Mouse (Mus musculus): Measurements from ENCODE around the gene Apoe. TPM values are rescaled to one million over a fixed set of nuclear protein-coding genes. Genes with fewer than 3 reads are reported as not detected.
"Not testable (repeated sequence)": the region's sequence is repeated elsewhere in the genome, so short reads cannot be mapped to it uniquely, and the experiment has no call there.

The Apoe gene
- polyA plus RNA-seq, 1 experiment from 2014 or later: 1,470 TPM

DNA sequence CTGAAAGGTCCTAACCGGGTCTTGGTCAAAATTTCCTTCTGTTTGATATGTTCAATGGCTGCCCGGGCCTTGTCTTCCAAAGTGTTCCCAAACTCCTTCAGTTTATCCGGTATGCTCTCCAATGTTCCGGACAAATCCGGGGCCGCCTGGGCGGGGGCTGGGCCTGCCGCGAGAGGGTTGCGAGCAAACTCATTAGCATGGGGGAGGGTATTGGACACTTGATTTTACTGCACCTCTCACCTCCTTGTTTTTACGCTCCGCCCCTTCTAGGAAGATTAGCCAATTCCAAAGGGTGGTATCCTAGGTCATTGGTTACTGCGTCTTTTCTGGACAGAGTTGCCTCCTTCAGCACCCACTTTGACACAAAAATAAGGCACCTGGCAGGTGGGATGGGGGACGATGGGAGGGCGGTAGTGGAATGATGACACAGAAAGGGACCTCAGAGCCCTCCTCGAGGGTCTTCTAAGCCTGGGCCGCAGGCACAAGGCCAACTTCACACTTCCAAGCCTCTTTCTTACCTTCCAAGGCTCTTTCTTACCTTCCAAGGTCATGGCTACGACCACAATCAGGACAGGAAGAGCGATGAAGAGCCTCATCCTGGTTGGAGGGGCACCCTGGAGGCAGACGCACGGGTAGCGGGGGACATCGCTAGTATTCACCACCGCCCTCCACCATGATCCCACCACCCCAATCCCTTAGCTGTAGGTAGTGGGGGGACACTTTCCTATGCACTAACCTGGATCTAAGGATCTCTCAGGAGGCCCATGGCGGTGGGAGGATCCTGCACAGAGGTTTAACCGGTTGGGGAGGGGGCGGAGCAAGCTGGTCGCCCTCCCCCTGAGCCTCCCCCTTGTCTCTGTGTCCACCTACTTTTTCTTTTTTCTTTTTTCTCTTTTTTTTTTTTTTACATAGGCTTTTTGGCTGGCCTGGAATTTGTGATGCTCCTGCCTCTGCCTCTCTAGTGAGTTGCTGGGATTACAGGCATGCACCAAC lies 6.8 kb downstream of the Apoe start, which contains the start of gene Apoc1:
Apoc1 (minus strand) TSS at position 788 of the 993 bp plus-strand sequence.
- ATAC-seq (replicated peaks; ENCODE audit: low FRiP score): no peak; the same call in 1 of the 2 replicates

DNA sequence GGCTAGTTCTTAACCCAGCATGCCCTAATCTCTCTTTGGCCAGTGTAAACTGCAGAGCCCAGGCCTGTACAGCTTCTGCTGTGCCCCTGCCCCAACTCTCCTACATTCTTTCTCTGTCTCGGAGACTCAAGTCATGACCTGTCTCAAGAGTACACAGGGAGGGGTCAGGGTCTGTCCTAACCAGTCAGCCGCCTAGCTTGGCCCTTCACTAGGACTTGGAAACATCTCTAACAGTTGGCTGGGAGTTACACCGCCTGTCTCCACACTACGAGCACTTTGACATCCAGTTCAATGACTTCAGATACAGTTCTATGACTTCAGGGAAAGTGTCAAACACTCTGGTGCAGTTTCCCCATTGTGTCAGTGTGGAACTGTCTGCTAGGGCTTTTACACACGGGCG lies 7.6 kb downstream of the Apoe start:
- Histone ChIP-seq H3K27me3 (replicated peaks; ENCODE audit: control insufficient read depth, insufficient read depth, low read length) (no peaks in the 10 kb centered on the region), H3K27ac (ENCODE audit: low read depth, low read length) (peak overlapping the region; percentile 33; the same call in 1 of the 2 replicates), H3K4me3 (ENCODE audit: low read depth, low read length) (peak overlapping the region; percentile 16; the same call in 1 of the 2 replicates), H3K9ac (ENCODE audit: low read depth, low read length) (no peak overlapping the region), H3K36me3 (ENCODE audit: control insufficient read depth, insufficient read depth, low read length) (peaks cover 4% of the 10 kb centered on the region; the same call in 1 of the 2 replicates), H3K9me3 (ENCODE audit: control insufficient read depth, low read length) (no peaks in the 10 kb centered on the region), H3K4me1 (replicated peaks; ENCODE audit: control insufficient read depth, insufficient read depth, low read length) (peaks cover 34% of the 10 kb centered on the region), H3K4me2 (peak overlapping the region; percentile 45)
- DNase-seq (ENCODE audit: low spot score): no peak
- no peak for ATAC-seq (replicated peaks; ENCODE audit: low FRiP score)
- WGBS: 64% methylated on average over 6 of the region's 6 CpGs

More for the DNA sequence above, 6.8 kb downstream of the Apoe start, which contains the start of gene Apoc1:
- H3K4me2 ChIP-seq: peak within 1 kb of the TSS; percentile 45
- no peak for DNase-seq (ENCODE audit: low spot score)
- H3K36me3 ChIP-seq (ENCODE audit: control insufficient read depth, insufficient read depth, low read length): peaks cover 10% of the 10 kb centered on the region
- H3K4me3 ChIP-seq (ENCODE audit: low read depth, low read length): peak within 1 kb of the TSS; percentile 16
- H3K27me3 ChIP-seq (replicated peaks; ENCODE audit: control insufficient read depth, insufficient read depth, low read length): no peaks in the 10 kb centered on the region
- H3K4me1 ChIP-seq (replicated peaks; ENCODE audit: control insufficient read depth, insufficient read depth, low read length): peaks cover 41% of the 10 kb centered on the region
- WGBS: 46% methylated on average over 28 of the region's 28 CpGs
- peak within 1 kb of the TSS; percentile 95 for H3K27ac ChIP-seq (ENCODE audit: low read depth, low read length)
- peak within 1 kb of the TSS; percentile 10 for H3K9ac ChIP-seq (ENCODE audit: low read depth, low read length)
- no peaks in the 10 kb centered on the region for H3K9me3 ChIP-seq (ENCODE audit: control insufficient read depth, low read length)

DNA sequence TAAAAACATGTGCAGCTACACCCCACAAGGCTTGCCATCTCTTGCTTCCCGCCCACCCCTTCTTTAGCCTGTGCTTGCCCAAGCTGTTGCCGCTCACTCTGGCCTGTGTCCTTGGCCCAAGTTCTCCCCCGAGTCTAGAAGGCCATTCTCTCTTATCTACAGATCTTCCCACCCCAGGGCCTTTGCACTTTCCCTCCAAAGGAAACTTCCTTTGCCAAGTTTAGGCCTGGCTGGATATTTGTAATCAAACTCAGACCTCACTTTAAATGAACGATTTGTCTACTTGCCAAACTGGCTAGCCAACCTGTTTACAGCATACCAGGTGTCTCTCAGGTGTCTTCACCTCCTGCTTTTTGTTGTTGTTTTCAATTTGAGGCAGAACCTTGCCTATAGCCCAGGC lies 8.1 kb downstream of the Apoe start:
- DNase-seq (ENCODE audit: low spot score) (no peak), ATAC-seq (replicated peaks; ENCODE audit: low FRiP score) (no peak)
- Histone ChIP-seq H3K9ac (ENCODE audit: low read depth, low read length) (no peak overlapping the region), H3K27ac (ENCODE audit: low read depth, low read length) (no peak overlapping the region), H3K27me3 (replicated peaks; ENCODE audit: control insufficient read depth, insufficient read depth, low read length) (no peaks in the 10 kb centered on the region), H3K4me1 (replicated peaks; ENCODE audit: control insufficient read depth, insufficient read depth, low read length) (peaks cover 31% of the 10 kb centered on the region), H3K9me3 (ENCODE audit: control insufficient read depth, low read length) (no peaks in the 10 kb centered on the region), H3K36me3 (ENCODE audit: control insufficient read depth, insufficient read depth, low read length) (no peaks in the 10 kb centered on the region; the same call in 1 of the 2 replicates), H3K4me2 (no peak overlapping the region), H3K4me3 (ENCODE audit: low read depth, low read length) (no peak overlapping the region)
- WGBS: 80% methylated on average over 4 of the region's 4 CpGs

DNA sequence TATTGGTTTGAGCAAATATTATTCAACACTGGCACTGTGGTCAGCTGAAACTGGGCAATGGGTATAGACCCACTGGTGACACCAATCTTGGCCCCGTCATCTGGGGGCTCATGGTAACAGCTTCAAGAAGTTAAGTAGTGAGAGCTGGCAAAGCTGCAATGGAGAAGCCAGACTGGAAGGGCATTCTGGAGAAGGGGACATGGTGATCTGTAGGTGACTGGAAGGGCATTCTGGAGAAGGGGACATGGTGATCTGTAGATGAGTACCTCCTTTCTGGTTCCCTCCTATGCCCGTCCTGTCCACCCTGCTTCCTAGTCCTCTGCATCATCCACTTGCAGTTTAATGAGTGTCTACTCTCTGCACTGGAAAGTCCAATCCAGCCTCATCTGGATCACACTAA lies 10.4 kb downstream of the Apoe start:
- DNase-seq (ENCODE audit: low spot score): no peak
- no peak for ATAC-seq (replicated peaks; ENCODE audit: low FRiP score)
- peaks cover 12% of the 10 kb centered on the region for H3K4me1 ChIP-seq (replicated peaks; ENCODE audit: control insufficient read depth, insufficient read depth, low read length)
- no peaks in the 10 kb centered on the region for H3K9me3 ChIP-seq (ENCODE audit: control insufficient read depth, low read length)
- no peaks in the 10 kb centered on the region for H3K36me3 ChIP-seq (ENCODE audit: control insufficient read depth, insufficient read depth, low read length)
- no peak overlapping the region for H3K27ac ChIP-seq (ENCODE audit: low read depth, low read length)
- H3K27me3 ChIP-seq (replicated peaks; ENCODE audit: control insufficient read depth, insufficient read depth, low read length): no peaks in the 10 kb centered on the region
- H3K4me3 ChIP-seq (ENCODE audit: low read depth, low read length): no peak overlapping the region
- H3K4me2 ChIP-seq: no peak overlapping the region
- no peak overlapping the region for H3K9ac ChIP-seq (ENCODE audit: low read depth, low read length)
- WGBS: 95% methylated on average over 2 of the region's 2 CpGs

DNA sequence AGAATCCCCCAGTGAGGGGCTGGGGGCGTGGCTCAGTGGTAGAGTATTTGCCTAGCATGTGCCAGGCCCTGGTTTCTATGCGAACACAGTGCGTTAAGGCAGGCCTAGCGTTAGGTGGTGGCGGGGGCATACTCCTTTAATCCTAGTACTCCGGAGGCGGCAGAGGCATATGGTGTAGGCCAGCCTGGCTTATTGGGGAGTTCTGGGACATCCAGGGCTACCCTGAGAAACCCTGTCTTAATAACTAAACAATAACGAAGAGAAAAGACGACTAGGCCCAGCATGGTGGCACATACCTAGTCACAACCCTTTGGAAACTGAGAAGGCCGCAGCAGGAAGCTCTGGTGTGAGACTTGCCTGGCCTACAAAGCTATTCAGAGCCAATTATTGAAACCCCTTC lies 10.9 kb downstream of the Apoe start:
- no peak overlapping the region for H3K9ac ChIP-seq (ENCODE audit: low read depth, low read length)
- ATAC-seq (replicated peaks; ENCODE audit: low FRiP score) (no peak), DNase-seq (ENCODE audit: low spot score) (no peak)
- H3K4me1 ChIP-seq (replicated peaks; ENCODE audit: control insufficient read depth, insufficient read depth, low read length): peaks cover 9% of the 10 kb centered on the region
- no peaks in the 10 kb centered on the region for H3K27me3 ChIP-seq (replicated peaks; ENCODE audit: control insufficient read depth, insufficient read depth, low read length)
- H3K27ac ChIP-seq (ENCODE audit: low read depth, low read length): no peak overlapping the region
- 95% methylated on average over 10 of the region's 10 CpGs for WGBS
- H3K4me2 ChIP-seq: no peak overlapping the region
- H3K36me3 ChIP-seq (ENCODE audit: control insufficient read depth, insufficient read depth, low read length): no peaks in the 10 kb centered on the region
- no peaks in the 10 kb centered on the region for H3K9me3 ChIP-seq (ENCODE audit: control insufficient read depth, low read length)
- H3K4me3 ChIP-seq (ENCODE audit: low read depth, low read length): no peak overlapping the region

DNA sequence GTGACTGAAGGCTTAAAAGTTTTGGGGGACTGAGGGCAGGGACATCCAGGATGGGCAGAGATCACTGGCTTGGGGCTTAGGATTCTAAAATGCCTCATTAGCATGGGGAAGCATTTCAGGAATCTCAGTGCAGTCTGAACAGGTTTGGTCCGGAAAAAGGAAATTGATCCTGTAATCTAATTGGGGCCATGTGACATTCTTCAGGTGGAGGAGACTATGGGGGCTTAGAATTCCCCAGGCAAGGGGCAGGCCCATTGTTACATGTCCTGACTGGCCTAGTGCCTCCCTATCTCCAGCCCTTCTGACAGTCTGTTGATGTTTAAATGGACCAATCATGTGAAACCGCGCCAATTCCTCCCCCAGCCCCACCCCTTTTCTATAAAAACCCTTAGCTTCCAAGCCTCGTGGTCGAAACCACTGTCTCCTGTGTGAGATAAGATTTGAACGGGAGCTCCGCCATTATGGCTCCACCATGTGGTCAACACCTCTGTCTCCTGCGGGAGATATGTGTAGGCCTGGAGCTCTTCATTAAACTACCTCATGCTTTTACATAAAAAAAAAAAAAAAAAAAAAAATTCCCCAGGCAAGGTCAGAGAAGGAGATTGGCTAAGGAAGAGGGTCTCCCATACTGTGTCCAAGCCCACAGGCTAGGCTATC lies 11.9 kb downstream of the Apoe start:
- WGBS: 44% methylated on average over 8 of the region's 8 CpGs
- not testable (repeated sequence) for H3K27me3 ChIP-seq (replicated peaks; ENCODE audit: control insufficient read depth, insufficient read depth, low read length); H3K4me1 ChIP-seq (replicated peaks; ENCODE audit: control insufficient read depth, insufficient read depth, low read length); H3K4me3 ChIP-seq (ENCODE audit: low read depth, low read length); H3K4me2 ChIP-seq; DNase-seq (ENCODE audit: low spot score); H3K9me3 ChIP-seq (ENCODE audit: control insufficient read depth, low read length); H3K9ac ChIP-seq (ENCODE audit: low read depth, low read length); H3K36me3 ChIP-seq (ENCODE audit: control insufficient read depth, insufficient read depth, low read length)
- ATAC-seq (replicated peaks; ENCODE audit: low FRiP score): 0 out of 2 replicates have a peak, but pooled peaks have one; percentile 14
- peak overlapping the region; percentile 40 for H3K27ac ChIP-seq (ENCODE audit: low read depth, low read length)

DNA sequence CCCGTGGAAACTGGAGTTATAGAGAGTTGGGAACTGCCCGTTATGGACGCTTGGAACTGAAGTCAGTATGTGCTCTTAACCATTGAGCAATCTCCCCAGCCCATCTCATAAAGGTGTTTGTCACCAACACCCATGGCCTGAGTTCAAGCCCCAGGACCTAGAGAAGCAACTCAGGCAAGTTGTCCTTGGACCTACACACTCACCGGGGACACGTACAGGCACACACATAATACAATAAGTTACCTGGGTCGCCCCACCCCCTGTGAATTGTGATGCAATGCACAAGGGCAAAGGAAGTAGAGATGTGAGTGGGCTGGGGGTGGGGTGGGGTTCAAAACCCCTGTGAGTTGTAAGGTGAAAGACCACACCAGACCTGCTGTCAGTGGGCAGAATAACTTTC lies 12.5 kb downstream of the Apoe start:
- peak; percentile 49 for ATAC-seq (replicated peaks; ENCODE audit: low FRiP score)

DNA sequence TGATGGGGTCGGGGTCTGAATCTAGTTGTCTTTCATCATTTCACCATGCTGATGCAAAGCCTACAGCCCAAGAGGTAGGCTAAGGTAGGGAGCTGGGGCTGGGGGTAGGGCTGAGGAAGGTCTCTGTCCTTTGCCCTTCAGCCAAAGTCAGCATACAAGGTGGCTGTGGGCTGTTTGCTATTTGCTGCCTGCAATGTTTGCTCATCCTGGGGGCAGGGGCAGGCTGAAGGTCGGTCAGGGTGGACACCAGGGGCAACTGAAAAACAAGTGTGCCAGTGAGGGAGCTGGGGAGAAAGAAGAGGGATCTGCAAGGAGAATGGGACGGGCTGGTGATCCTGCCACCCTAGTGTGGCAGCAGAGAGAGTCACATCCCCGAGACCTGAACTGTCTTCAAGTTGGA lies 13.6 kb downstream of the Apoe start:
- Histone ChIP-seq H3K27ac (ENCODE audit: low read depth, low read length) (peak overlapping the region; percentile 20; the same call in 1 of the 2 replicates), H3K4me3 (ENCODE audit: low read depth, low read length) (no peak overlapping the region), H3K4me1 (replicated peaks; ENCODE audit: control insufficient read depth, insufficient read depth, low read length) (peaks cover 14% of the 10 kb centered on the region), H3K9me3 (ENCODE audit: control insufficient read depth, low read length) (no peaks in the 10 kb centered on the region), H3K27me3 (replicated peaks; ENCODE audit: control insufficient read depth, insufficient read depth, low read length) (no peaks in the 10 kb centered on the region), H3K4me2 (no peak overlapping the region), H3K36me3 (ENCODE audit: control insufficient read depth, insufficient read depth, low read length) (no peaks in the 10 kb centered on the region), H3K9ac (ENCODE audit: low read depth, low read length) (no peak overlapping the region)
- ATAC-seq (replicated peaks; ENCODE audit: low FRiP score): peak; percentile 56
- 66% methylated on average over 4 of the region's 4 CpGs for WGBS
- DNase-seq (ENCODE audit: low spot score): no peak

More for the DNA sequence above, 12.5 kb downstream of the Apoe start:
- peaks cover 10% of the 10 kb centered on the region for H3K4me1 ChIP-seq (replicated peaks; ENCODE audit: control insufficient read depth, insufficient read depth, low read length)
- H3K4me2 ChIP-seq: no peak overlapping the region
- no peaks in the 10 kb centered on the region for H3K9me3 ChIP-seq (ENCODE audit: control insufficient read depth, low read length)
- no peak overlapping the region for H3K4me3 ChIP-seq (ENCODE audit: low read depth, low read length)
- no peak overlapping the region for H3K9ac ChIP-seq (ENCODE audit: low read depth, low read length)
- no peaks in the 10 kb centered on the region for H3K27me3 ChIP-seq (replicated peaks; ENCODE audit: control insufficient read depth, insufficient read depth, low read length)
- peak overlapping the region; percentile 40 for H3K27ac ChIP-seq (ENCODE audit: low read depth, low read length)
- DNase-seq (ENCODE audit: low spot score): no peak
- WGBS: 80% methylated on average over 6 of the region's 6 CpGs
- no peaks in the 10 kb centered on the region for H3K36me3 ChIP-seq (ENCODE audit: control insufficient read depth, insufficient read depth, low read length)
